In genomic region chr16:97462481-97463181, GRCm38 (mm10) we compare ENCODE assay signal across 8 mouse cellular contexts. TPM values are rescaled to one million over a fixed set of nuclear protein-coding genes. Genes with fewer than 3 reads are reported as not detected.
DNase-seq lines count a peak whose midpoint lies in the region; ATAC-seq lines count a peak whose summit lies in the region.

Gene Mx1 (minus strand): TSS chr16:97462907.

- no peak within 1 kb of the TSS for H3K4me3 ChIP-seq in kidney, embryonic 15.5 days (replicated peaks)
- no peak within 1 kb of the TSS for H3K4me3 ChIP-seq in kidney, embryonic 14.5 days (ENCODE audit: low read length)
- H3K4me3 ChIP-seq in midbrain, embryonic 15.5 days = no peak within 1 kb of the TSS
- H3K4me3 ChIP-seq in neural tube, embryonic 15.5 days (replicated peaks) = no peak within 1 kb of the TSS

- H3K27me3 ChIP-seq in kidney, embryonic 15.5 days = no peaks in the 10 kb centered on the region
- H3K27me3 ChIP-seq in kidney, embryonic 14.5 days (ENCODE audit: control insufficient read depth, insufficient read depth, low read length) = no peaks in the 10 kb centered on the region
- H3K27me3 ChIP-seq in midbrain, embryonic 15.5 days (replicated peaks) = no peaks in the 10 kb centered on the region
- no peaks in the 10 kb centered on the region for H3K27me3 ChIP-seq in neural tube, embryonic 15.5 days (replicated peaks)

- no peak within 1 kb of the TSS for H3K9ac ChIP-seq in kidney, embryonic 15.5 days
- H3K9ac ChIP-seq in kidney, embryonic 14.5 days (ENCODE audit: low read depth, low read length) = no peak within 1 kb of the TSS
- no peak within 1 kb of the TSS for H3K9ac ChIP-seq in midbrain, embryonic 15.5 days
- no peak within 1 kb of the TSS for H3K9ac ChIP-seq in neural tube, embryonic 15.5 days (replicated peaks)

- no peak within 1 kb of the TSS for H3K4me2 ChIP-seq in kidney, embryonic 15.5 days
- no peak within 1 kb of the TSS for H3K4me2 ChIP-seq in kidney, embryonic 14.5 days (replicated peaks; ENCODE audit: low read depth, low read length)
- H3K4me2 ChIP-seq in midbrain, embryonic 15.5 days = no peak within 1 kb of the TSS
- H3K4me2 ChIP-seq in neural tube, embryonic 15.5 days = no peak within 1 kb of the TSS

- no peaks in the 10 kb centered on the region for H3K36me3 ChIP-seq in kidney, embryonic 15.5 days
- H3K36me3 ChIP-seq in kidney, embryonic 14.5 days (ENCODE audit: control insufficient read depth, insufficient read depth, low read length) = no peaks in the 10 kb centered on the region
- H3K36me3 ChIP-seq in midbrain, embryonic 15.5 days (replicated peaks) = no peaks in the 10 kb centered on the region
- no peaks in the 10 kb centered on the region for H3K36me3 ChIP-seq in neural tube, embryonic 15.5 days

- H3K9me3 ChIP-seq in kidney, embryonic 15.5 days (replicated peaks) = no peaks in the 10 kb centered on the region; the same call in 1 of the 2 replicates
- H3K9me3 ChIP-seq in kidney, embryonic 14.5 days (ENCODE audit: control insufficient read depth, low read length) = peaks cover 4% of the 10 kb centered on the region; the same call in 1 of the 2 replicates
- no peaks in the 10 kb centered on the region for H3K9me3 ChIP-seq in midbrain, embryonic 15.5 days
- no peaks in the 10 kb centered on the region for H3K9me3 ChIP-seq in neural tube, embryonic 15.5 days (replicated peaks)

- DNase-seq in ZHBTc4 (ENCODE audit: low read depth, low spot score) = peak; percentile 5
- peak; percentile 74 for DNase-seq in induced T-regulatory cell, adult 2 months (ENCODE audit: low read depth)
- DNase-seq in frontal cortex, postnatal 36 days (ENCODE audit: low spot score in 2 of 2) = no peak
- DNase-seq in neural tube, embryonic 10.5 days (ENCODE audit: extremely low spot score, low spot score) = no peak

- WGBS in kidney, embryonic 15.5 days = 32% methylated on average over 4 of the region's 4 CpGs
- WGBS in kidney, embryonic 14.5 days = 33% methylated on average over 4 of the region's 4 CpGs
- 26% methylated on average over 4 of the region's 4 CpGs for WGBS in midbrain, embryonic 15.5 days
- WGBS in neural tube, embryonic 15.5 days = 25% methylated on average over 4 of the region's 4 CpGs

- no peak within 1 kb of the TSS for H3K27ac ChIP-seq in kidney, embryonic 15.5 days
- no peak within 1 kb of the TSS for H3K27ac ChIP-seq in kidney, embryonic 14.5 days (ENCODE audit: low read depth, low read length)
- no peak within 1 kb of the TSS for H3K27ac ChIP-seq in midbrain, embryonic 15.5 days
- H3K27ac ChIP-seq in neural tube, embryonic 15.5 days (replicated peaks) = no peak within 1 kb of the TSS

- H3K4me1 ChIP-seq in kidney, embryonic 15.5 days = peaks cover 3% of the 10 kb centered on the region; the same call in 1 of the 2 replicates
- no peaks in the 10 kb centered on the region for H3K4me1 ChIP-seq in kidney, embryonic 14.5 days (ENCODE audit: control insufficient read depth, insufficient read depth, low read length)
- 0 out of 2 replicates have a peak, but pooled peaks cover 2% of the 10 kb centered on the region for H3K4me1 ChIP-seq in midbrain, embryonic 15.5 days
- 0 out of 2 replicates have a peak, but pooled peaks cover 3% of the 10 kb centered on the region for H3K4me1 ChIP-seq in neural tube, embryonic 15.5 days

- ATAC-seq in kidney, embryonic 15.5 days (replicated peaks; ENCODE audit: low FRiP score) = peak; percentile 49; the same call in 1 of the 2 replicates
- ATAC-seq in kidney, embryonic 14.5 days (ENCODE audit: low FRiP score, low TSS enrichment) = no peak
- ATAC-seq in midbrain, embryonic 15.5 days (replicated peaks) = 0 out of 2 replicates have a peak, but pooled peaks have one; percentile 37
- no peak for ATAC-seq in neural tube, embryonic 15.5 days (ENCODE audit: low FRiP score)

RNA-seq across cellular contexts. Expression of gene Mx1, which starts in this region (rescaled TPM):
- polyA plus RNA-seq in kidney, embryonic 15.5 days (2015; fragmentation: Nextera tagmentation; extraction: Ambion mirVana) = 0.39 and 0.43 TPM in 2 replicates
- 0.19 TPM in 1 of 2 replicates, not detected in the other for polyA plus RNA-seq in kidney, embryonic 14.5 days (2014; fragmentation: Nextera tagmentation; extraction: Ambion mirVana)
- polyA plus RNA-seq in midbrain, embryonic 15.5 days (2015; fragmentation: Nextera tagmentation; extraction: Ambion mirVana) = 0.19 and 0.34 TPM in 2 replicates
- polyA plus RNA-seq in neural tube, embryonic 15.5 days (2015; fragmentation: Nextera tagmentation; extraction: Ambion mirVana) = 0.26 and 0.28 TPM in 2 replicates

Comparison
In these comparisons a context has a peak if more than half of its experiments do, and no peak if none do; other contexts are left out.
1. Peak in ATAC-seq in kidney, embryonic 15.5 days; RNA of the gene not detected or under 1 TPM.
2. Peak in ATAC-seq in midbrain, embryonic 15.5 days; RNA of the gene not detected or under 1 TPM.
3. DNase-seq: peak in ZHBTc4 (single experiment) and induced T-regulatory cell, adult 2 months (single experiment); none in frontal cortex, postnatal 36 days (0 of 2) and neural tube, embryonic 10.5 days (single experiment).